Mouse (Mus musculus): ENCODE results near the gene Whrn. TPM values are rescaled to one million over a fixed set of nuclear protein-coding genes. Genes with fewer than 3 reads are reported as not detected.

Whrn gene
- total RNA-seq, 2 experiments from 2014 or later, result 1.6 to 2.2 TPM

DNA sequence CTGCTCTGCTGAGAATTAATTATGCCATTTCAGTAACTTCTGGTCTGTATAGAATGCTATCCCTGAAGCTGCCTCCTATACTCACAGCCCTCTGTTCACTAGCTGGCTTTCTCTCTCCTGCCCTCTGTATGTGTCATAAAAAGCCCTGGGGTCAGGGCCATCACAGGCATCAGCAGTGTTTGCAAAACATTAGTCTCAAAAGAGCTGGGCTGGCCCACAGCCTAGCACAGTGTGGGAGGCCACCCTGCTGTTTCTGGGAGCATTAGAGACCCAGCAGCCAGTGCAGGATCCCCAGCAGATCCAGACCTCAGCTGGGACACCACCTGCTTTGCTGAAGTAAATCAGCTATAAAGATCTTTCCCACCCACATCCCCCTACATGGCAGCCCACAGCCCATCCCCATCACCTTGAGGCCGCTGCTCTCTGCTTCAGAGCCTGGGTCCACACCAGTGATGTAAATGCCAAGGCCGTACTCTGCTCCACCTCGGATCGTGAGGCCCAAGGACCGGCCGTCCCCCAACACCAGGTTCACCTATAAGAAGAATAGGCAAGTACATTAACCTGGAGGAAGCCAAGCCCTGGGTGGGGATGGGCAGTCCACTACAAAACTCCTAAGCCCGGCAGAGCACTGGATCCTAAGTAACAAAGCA lies 34.8 kb downstream of the Whrn start:
- no peak overlapping the region for H3K4me3 ChIP-seq
- no peak for DNase-seq
- no peak for TF ChIP-seq CTCF (IDR thresholded peaks at IDR 0.05)
- intact Hi-C loops (cut with DNase I), result no loop called here
- H3K27ac ChIP-seq, result no peak overlapping the region

DNA sequence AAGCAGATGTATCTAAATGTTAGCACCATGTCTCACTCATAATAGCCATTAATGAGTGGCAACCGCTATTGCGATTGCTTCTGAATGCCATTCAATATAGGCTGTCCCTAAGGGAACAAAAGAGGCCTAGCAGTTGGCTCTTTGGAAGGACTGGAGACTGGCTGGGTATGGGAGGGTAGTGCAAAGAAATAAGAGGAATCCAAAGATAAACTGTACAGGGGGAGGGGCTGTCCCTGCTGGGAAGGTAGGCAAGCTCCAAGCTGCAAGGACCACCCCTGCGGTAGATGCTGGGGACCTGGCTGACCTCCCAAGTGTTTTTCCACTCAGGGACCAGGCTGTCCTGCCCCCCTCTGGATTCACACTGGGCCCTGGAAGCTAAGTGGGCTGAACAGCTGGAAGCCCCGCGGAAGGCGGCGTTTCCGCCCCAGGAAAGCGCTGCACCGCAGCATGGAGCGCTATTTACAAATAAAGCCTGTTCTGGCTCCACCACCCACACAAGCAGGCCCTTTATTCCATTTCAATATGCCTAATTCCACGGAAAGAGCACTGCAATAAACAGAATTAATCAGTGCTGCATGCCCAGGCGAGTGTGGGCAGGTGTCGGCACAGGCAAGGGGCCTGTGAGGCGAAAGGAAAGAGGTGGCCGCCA lies 36.5 kb downstream of the Whrn start:
- DNase-seq, result no peak
- Histone ChIP-seq H3K27ac (no peak overlapping the region), H3K4me3 (no peak overlapping the region)
- TF ChIP-seq CTCF (IDR thresholded peaks at IDR 0.05), result no peak
- intact Hi-C loops (cut with DNase I), result no loop called here

DNA sequence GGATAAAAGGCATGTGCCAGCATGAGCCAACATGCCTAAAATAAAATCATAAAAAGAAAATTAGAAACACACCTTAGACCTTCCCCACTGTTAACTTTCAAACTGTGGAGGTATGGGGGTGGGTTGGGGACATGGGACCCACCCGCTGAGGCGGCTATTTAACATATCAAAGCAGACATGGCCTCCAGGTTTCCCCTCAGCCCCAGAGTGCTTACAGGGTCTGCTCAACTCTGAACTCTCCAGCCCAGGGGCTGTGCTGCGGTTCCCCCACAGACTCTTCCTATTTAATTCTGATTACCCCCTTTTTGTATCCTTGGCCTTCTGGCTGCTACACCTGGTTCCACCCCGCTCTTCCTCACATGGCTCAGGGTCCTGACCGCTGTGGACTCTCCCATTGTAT lies 39.2 kb downstream of the Whrn start:
- TF ChIP-seq CTCF (IDR thresholded peaks at IDR 0.05), result no peak
- DNase-seq, result no peak
- no peak overlapping the region for H3K4me3 ChIP-seq
- H3K27ac ChIP-seq, result no peak overlapping the region
- intact Hi-C loops (cut with DNase I), result no loop called here

DNA sequence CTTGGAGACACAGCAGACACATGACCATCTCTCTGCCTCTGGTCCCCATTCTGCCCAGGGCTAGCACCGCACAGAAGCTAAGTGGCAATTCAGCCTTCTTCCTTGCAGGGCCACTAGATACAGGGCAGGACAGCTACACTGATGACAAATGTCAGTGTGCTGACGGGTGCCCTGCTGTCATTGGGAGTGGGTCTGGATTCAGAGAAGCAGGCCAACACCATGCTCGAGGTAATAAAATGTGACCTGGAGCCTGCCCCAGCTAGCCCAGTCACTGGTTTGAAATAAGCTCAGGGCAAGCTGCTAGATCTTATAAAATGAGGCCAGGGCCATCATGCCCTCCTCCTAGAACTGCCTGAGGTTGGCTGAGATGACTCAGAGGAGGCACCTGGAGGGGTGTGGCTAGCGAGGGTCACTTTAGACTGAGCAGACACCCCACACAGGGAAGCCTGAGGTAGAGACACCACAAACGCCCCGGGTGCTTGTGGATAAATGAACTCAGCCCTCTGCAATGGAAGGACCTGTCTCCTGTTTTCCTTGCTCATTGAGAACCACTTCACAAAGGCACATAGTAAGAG lies 41.8 kb downstream of the Whrn start:
- DNase-seq, result no peak
- intact Hi-C loops (cut with DNase I), result no loop called here
- H3K4me3 ChIP-seq, result no peak overlapping the region
- H3K27ac ChIP-seq, result no peak overlapping the region
- TF ChIP-seq CTCF (IDR thresholded peaks at IDR 0.05), result no peak

GRCm38 (mm10) chr4:63452555-63452954 lies 43.2 kb downstream of the Whrn start:
- H3K27ac ChIP-seq, result no peak overlapping the region

DNA sequence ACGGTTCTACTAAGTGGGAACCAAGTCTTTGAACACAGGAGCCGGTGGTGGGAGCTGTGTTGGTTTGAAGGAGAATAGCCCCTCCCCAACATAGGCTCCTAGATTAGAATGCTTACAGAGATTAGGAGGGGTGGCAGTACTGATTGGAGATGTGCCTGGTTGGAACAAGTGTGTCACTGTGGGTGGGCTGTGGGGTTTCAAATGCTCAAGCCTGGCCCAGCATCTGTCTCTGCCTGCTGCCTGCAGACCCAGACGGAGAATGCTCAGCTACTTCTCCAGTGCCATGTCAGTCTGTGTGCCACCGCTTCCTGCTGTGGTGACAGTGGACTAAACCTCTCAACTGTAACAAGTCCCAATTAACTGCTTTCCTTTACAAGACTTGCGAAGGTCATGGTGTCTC lies 45.2 kb downstream of the Whrn start:
- no peak overlapping the region for H3K27ac ChIP-seq
- no peak for DNase-seq
- no peak overlapping the region for H3K4me3 ChIP-seq
- intact Hi-C loops (cut with DNase I), result no loop called here
- no peak for TF ChIP-seq CTCF (IDR thresholded peaks at IDR 0.05)

More at GRCm38 (mm10) chr4:63452555-63452954, 43.2 kb downstream of the Whrn start:
- intact Hi-C loops (cut with DNase I), result no loop called here
- no peak for DNase-seq
- H3K4me3 ChIP-seq, result no peak overlapping the region
- no peak for TF ChIP-seq CTCF (IDR thresholded peaks at IDR 0.05)

- intact Hi-C loops (cut with DNase I), result no loop called here
- Histone ChIP-seq H3K4me3 (no peak overlapping the region), H3K27ac (no peak overlapping the region)
- no peak for TF ChIP-seq CTCF (IDR thresholded peaks at IDR 0.05)
- no peak for DNase-seq
Observed at GRCm38 (mm10) chr4:63444362-63445066, 51.3 kb downstream of the Whrn start.

DNA sequence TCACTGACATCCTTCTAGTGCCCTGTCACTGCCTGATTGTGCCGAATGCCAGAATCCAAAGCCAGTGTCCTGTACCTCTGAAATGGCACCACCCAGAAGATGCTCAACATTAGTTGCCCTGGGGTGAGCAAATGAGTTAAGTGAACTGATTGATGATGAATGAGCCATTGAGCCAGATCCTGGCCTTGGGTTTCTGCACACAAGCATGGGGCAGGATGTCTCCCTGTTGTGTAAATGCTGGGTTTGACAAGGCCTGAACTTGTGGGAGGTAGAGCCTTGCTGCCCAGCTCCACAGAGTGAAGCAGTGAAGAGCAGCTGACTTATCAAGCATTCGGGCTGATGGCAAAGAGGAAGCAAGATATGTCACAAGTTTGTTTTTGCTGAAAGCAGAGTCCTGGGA lies 52.7 kb downstream of the Whrn start:
- DNase-seq, result no peak
- intact Hi-C loops (cut with DNase I), result no loop called here
- Histone ChIP-seq H3K27ac (no peak overlapping the region), H3K4me3 (no peak overlapping the region)
- no peak for TF ChIP-seq CTCF (IDR thresholded peaks at IDR 0.05)

DNA sequence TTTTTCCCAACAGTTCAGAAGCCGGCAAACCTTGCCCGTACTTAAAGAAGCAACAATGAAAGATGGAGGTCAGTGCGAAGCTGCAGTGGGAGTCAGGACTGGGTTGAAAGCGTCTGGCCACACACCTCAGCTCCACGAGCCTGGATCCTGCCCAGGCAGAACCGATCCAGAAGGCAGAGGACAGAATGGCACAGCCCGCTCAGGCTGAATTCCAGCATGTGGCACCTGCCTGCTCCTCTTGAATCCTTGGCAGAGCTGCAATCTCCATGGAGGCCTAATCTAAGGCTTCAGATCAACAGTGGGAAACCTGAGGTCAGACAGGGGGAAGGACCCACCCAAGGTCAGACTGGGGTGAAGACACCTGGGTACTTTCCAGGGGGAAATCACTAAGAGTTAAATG lies 54.2 kb downstream of the Whrn start:
- intact Hi-C loops (cut with DNase I), result no loop called here
- DNase-seq, result no peak
- H3K27ac ChIP-seq, result no peak overlapping the region
- TF ChIP-seq CTCF (IDR thresholded peaks at IDR 0.05), result no peak
- H3K4me3 ChIP-seq, result no peak overlapping the region

DNA sequence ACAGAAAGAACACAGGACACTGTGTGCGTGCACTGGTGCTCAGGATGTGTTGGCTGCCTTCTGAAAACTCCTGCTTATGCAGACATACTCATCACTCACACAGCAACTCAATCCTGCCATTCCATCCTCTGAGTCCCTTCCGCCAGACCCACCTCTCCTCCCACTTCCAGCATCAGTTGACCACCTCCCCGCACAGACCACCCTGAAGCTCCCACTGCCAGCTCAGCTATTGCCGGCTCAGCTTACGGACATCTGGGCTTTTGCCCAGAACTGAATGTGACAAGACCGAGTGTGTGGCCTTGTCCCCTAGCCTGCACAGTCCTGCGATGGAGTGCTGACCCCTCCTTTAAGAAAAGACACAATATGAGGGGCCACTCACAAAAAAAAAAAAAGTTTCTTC lies 55.5 kb downstream of the Whrn start:
- TF ChIP-seq CTCF (IDR thresholded peaks at IDR 0.05), result no peak
- intact Hi-C loops (cut with DNase I), result no loop called here
- DNase-seq, result no peak
- no peak overlapping the region for H3K4me3 ChIP-seq
- H3K27ac ChIP-seq, result no peak overlapping the region

- intact Hi-C loops (cut with DNase I), result no loop called here
- H3K4me3 ChIP-seq, result no peak overlapping the region
- TF ChIP-seq CTCF (IDR thresholded peaks at IDR 0.05), result no peak
- no peak overlapping the region for H3K27ac ChIP-seq
- DNase-seq, result no peak
Observed at GRCm38 (mm10) chr4:63437968-63438367, 57.8 kb downstream of the Whrn start.

DNA sequence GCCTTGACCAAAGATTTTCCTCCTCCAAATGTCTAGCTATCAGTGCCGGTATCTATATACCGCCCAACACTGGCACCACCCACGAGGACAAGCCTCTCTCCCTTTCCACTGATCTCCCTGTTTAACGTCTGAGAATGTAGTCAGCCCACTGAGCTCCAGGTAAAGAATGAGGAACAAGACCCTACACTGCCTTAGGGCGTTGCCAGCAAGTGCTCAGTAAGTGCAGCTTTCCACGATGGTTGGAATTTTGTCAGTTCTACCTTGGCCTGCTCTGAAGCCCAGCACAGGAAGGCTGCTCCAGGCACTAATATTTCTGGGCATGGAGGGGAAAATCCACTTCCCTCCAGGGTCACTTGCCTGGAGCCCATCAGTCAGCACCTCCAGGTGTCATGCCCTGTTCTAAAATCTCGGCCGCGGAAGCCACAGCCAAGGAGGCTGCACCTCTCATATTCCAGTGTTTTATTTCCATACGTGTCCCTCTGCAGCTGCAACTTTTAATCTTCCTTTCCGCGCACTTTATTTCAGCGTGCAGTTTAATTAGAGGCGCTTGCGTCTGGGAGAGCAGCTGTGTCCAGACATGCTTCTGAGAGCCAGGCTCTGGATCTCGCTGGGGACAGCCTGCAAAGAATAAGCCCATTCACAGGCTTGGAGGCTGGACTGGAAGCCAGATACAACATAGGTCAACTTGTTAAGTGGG lies 58.5 kb downstream of the Whrn start:
- no peak overlapping the region for H3K27ac ChIP-seq

GRCm38 (mm10) chr4:63435402-63435801 lies 60.4 kb downstream of the Whrn start:
- no peak for TF ChIP-seq CTCF (IDR thresholded peaks at IDR 0.05)
- intact Hi-C loops (cut with DNase I), result no loop called here
- Histone ChIP-seq H3K27ac (no peak overlapping the region), H3K4me3 (no peak overlapping the region)
- no peak for DNase-seq

More for the DNA sequence above, 58.5 kb downstream of the Whrn start:
- TF ChIP-seq CTCF (IDR thresholded peaks at IDR 0.05), result no peak
- intact Hi-C loops (cut with DNase I), result no loop called here
- no peak overlapping the region for H3K4me3 ChIP-seq
- DNase-seq, result no peak

Measured in gastrocnemius, adult 2 months (tissue).